ENCODE assay signal across 13 mouse cellular contexts in genomic region chr1:186223417-186223816, GRCm38 (mm10).
A peak's percentile ranks its signal among the peaks of the same experiment; 100 is the strongest.
DNase-seq lines count a peak whose midpoint lies in the region; ATAC-seq lines count a peak whose summit lies in the region.
"Had no signal": no experiment of that assay in that cellular context is flagged by ENCODE, and none has a peak within 500 bp of the region (broad histone marks: within the 10 kb centered on the region; RNA-seq: fewer than 3 reads in every experiment).

No protein-coding gene starts in this region.

- H3K36me3 ChIP-seq in heart, embryonic 16.5 days (ENCODE audit: control insufficient read depth, insufficient read depth): no peaks in the 10 kb centered on the region
- H3K36me3 ChIP-seq in embryonic facial prominence, embryonic 12.5 days: no peaks in the 10 kb centered on the region

- peak overlapping the region; percentile 24; the same call in 1 of the 2 replicates for H3K27ac ChIP-seq in heart, embryonic 16.5 days (ENCODE audit: low read length)
- H3K27ac ChIP-seq in embryonic facial prominence, embryonic 12.5 days: peak overlapping the region; percentile 73
- H3K27ac ChIP-seq: left cerebral cortex, adult 2 months; macrophage had no signal

- ATAC-seq in heart, embryonic 16.5 days (replicated peaks; ENCODE audit: extremely low read depth, insufficient read depth, low FRiP score): no peak
- peak; percentile 79 for ATAC-seq in embryonic facial prominence, embryonic 12.5 days (ENCODE audit: insufficient number of reproducible peaks, insufficient read depth, low FRiP score, low TSS enrichment)

- H3K9ac ChIP-seq in heart, embryonic 16.5 days (ENCODE audit: low read length): no peak overlapping the region
- H3K9ac ChIP-seq in embryonic facial prominence, embryonic 12.5 days: no peak overlapping the region

- H3K4me1 ChIP-seq in heart, embryonic 16.5 days (ENCODE audit: control insufficient read depth, insufficient read depth, low read length): peaks cover 10% of the 10 kb centered on the region
- H3K4me1 ChIP-seq in embryonic facial prominence, embryonic 12.5 days: peaks cover 13% of the 10 kb centered on the region; the same call in 1 of the 2 replicates

- DNase-seq in heart, postnatal 14 days: no peak
- peak; percentile 60 for DNase-seq in R1 (ENCODE audit: low read depth, low spot score)
- peak; percentile 74 for DNase-seq in mesoderm, embryonic 11.5 days (ENCODE audit: low read depth, low spot score)
- no peak for DNase-seq in adipocyte (ENCODE audit: low spot score)
- DNase-seq in ovary, postnatal 36 days (ENCODE audit: low spot score): no peak
- no peak for DNase-seq in cerebellum, postnatal 36 days
- DNase-seq: adrenal gland, postnatal 14 days; cerebellum, adult 9-11 months; kidney, postnatal 14 days had no signal

- intact Hi-C loops in heart, postnatal 14 days (cut with DNase I): no loop called here

- no peaks in the 10 kb centered on the region for H3K27me3 ChIP-seq in heart, embryonic 16.5 days (ENCODE audit: control insufficient read depth, insufficient read depth, low read length)
- H3K27me3 ChIP-seq in embryonic facial prominence, embryonic 12.5 days: no peaks in the 10 kb centered on the region

- WGBS in heart, embryonic 16.5 days: 25% methylated on average over 7 of the region's 7 CpGs
- 20% methylated on average over 7 of the region's 7 CpGs for WGBS in embryonic facial prominence, embryonic 12.5 days

- H3K9me3 ChIP-seq in heart, embryonic 16.5 days (replicated peaks; ENCODE audit: control insufficient read depth, low read length): no peaks in the 10 kb centered on the region
- H3K9me3 ChIP-seq in embryonic facial prominence, embryonic 12.5 days: no peaks in the 10 kb centered on the region

- no peak overlapping the region for H3K4me3 ChIP-seq in heart, embryonic 16.5 days (ENCODE audit: low read length)
- H3K4me3 ChIP-seq in embryonic facial prominence, embryonic 12.5 days: no peak overlapping the region
- H3K4me3 ChIP-seq: left cerebral cortex, adult 2 months had no signal

- H3K4me2 ChIP-seq in heart, embryonic 16.5 days (ENCODE audit: low read depth, low read length): 0 out of 2 replicates have a peak overlapping the region, but pooled peaks have one; percentile 15
- no peak overlapping the region for H3K4me2 ChIP-seq in embryonic facial prominence, embryonic 12.5 days (replicated peaks)

Comparison
In these comparisons a context has a peak if more than half of its experiments do, and no peak if none do; other contexts are left out.
1. DNase-seq: peak in R1 (single experiment) and mesoderm, embryonic 11.5 days (single experiment); none in heart, postnatal 14 days (0 of 2), adipocyte (single experiment), ovary, postnatal 36 days (single experiment) and cerebellum, postnatal 36 days (0 of 2).